Mouse (Mus musculus): ENCODE results near the gene Gabbr1. TPM values are rescaled to one million over a fixed set of nuclear protein-coding genes. Genes with fewer than 3 reads are reported as not detected.

Gene Gabbr1
- polyA plus RNA-seq, 1 experiment from 2014 or later, result 6.2 TPM

DNA sequence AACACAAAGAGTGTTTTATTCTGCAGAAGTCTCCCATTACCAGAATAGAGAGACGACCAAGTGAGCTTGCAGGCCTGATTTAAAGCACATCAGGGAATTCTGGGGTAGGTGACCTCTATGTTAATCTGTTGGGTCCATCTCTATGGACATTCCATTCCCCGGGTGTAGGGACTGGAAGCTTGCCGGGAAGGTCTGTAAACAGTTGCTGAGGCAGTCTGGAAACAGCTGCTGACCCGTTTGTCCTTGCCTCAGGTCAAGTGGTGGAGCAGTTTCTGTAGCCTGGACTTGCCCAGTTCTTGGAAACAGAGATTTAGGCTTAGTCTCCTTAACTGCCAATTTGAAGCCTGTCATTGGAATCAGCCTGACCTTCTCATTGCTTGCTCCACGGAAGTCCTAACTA lies 34.4 kb downstream of the Gabbr1 start:
- Histone ChIP-seq H3K36me3 (ENCODE audit: control insufficient read depth, insufficient read depth, low read length) (no peaks in the 10 kb centered on the region), H3K27me3 (replicated peaks; ENCODE audit: control insufficient read depth, insufficient read depth, low read length) (no peaks in the 10 kb centered on the region), H3K4me1 (ENCODE audit: control insufficient read depth, insufficient read depth, low read length) (no peaks in the 10 kb centered on the region), H3K27ac (ENCODE audit: low read length) (no peak overlapping the region), H3K4me2 (ENCODE audit: low read depth, low read length) (no peak overlapping the region), H3K9me3 (ENCODE audit: control insufficient read depth, low read length) (no peaks in the 10 kb centered on the region), H3K9ac (ENCODE audit: low read depth, low read length) (no peak overlapping the region), H3K4me3 (ENCODE audit: low read length) (no peak overlapping the region)
- no peak for ATAC-seq
- 11% methylated on average over 5 of the region's 5 CpGs for WGBS

DNA sequence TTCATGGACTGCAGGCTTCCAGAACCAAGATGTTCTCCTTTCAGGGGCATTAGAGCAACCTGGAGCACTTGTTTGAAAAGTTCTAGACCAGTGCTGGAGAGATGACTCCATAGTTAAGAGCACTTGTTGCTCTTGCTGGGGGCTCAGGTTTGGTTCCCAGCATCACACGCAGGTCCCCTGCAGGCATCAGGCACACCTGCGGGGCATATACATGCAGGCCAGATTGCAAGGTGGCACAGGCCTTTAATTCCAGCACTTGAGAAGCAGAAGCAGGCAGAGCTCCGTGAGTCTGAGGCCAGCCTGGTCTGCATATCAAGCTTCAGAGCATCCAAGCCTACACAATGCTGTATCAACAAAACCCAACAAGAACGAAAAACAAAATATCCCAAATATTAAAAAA lies 35.9 kb downstream of the Gabbr1 start:
- H3K4me3 ChIP-seq (ENCODE audit: low read length), result no peak overlapping the region
- no peak overlapping the region for H3K4me2 ChIP-seq (ENCODE audit: low read depth, low read length)
- H3K4me1 ChIP-seq (ENCODE audit: control insufficient read depth, insufficient read depth, low read length), result no peaks in the 10 kb centered on the region
- H3K27ac ChIP-seq (ENCODE audit: low read length), result no peak overlapping the region
- 86% methylated on average over 4 of the region's 4 CpGs for WGBS
- H3K9ac ChIP-seq (ENCODE audit: low read depth, low read length), result no peak overlapping the region
- ATAC-seq, result no peak
- no peaks in the 10 kb centered on the region for H3K9me3 ChIP-seq (ENCODE audit: control insufficient read depth, low read length)
- H3K36me3 ChIP-seq (ENCODE audit: control insufficient read depth, insufficient read depth, low read length), result no peaks in the 10 kb centered on the region
- no peaks in the 10 kb centered on the region for H3K27me3 ChIP-seq (replicated peaks; ENCODE audit: control insufficient read depth, insufficient read depth, low read length)

DNA sequence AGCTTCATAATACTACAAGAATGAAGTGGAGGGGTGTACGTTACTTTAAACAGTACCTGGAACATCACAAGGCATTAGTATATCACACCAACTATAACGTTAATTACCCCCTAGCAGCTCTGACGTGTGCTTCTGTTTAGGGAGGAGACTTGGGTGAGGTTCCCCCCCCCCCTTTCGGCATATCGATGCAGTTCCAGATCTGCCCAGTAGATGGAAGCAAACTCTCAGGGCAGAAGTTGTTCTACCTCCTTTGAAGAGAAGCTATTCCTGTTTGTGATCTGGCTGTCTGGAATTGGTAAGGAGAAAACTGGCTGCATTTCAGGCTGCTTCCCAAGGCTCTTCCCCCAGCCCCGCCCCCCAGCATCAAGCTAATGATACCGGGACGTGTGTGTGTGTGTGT lies 37.6 kb downstream of the Gabbr1 start:
- ATAC-seq, result peak; percentile 74
- 4% methylated on average over 8 of the region's 8 CpGs for WGBS
- no peaks in the 10 kb centered on the region for H3K4me1 ChIP-seq (ENCODE audit: control insufficient read depth, insufficient read depth, low read length)
- no peaks in the 10 kb centered on the region for H3K27me3 ChIP-seq (replicated peaks; ENCODE audit: control insufficient read depth, insufficient read depth, low read length)
- H3K9ac ChIP-seq (ENCODE audit: low read depth, low read length), result no peak overlapping the region
- no peak overlapping the region for H3K4me2 ChIP-seq (ENCODE audit: low read depth, low read length)
- H3K36me3 ChIP-seq (ENCODE audit: control insufficient read depth, insufficient read depth, low read length), result no peaks in the 10 kb centered on the region
- H3K4me3 ChIP-seq (ENCODE audit: low read length), result no peak overlapping the region
- no peaks in the 10 kb centered on the region for H3K9me3 ChIP-seq (ENCODE audit: control insufficient read depth, low read length)
- H3K27ac ChIP-seq (ENCODE audit: low read length), result no peak overlapping the region

DNA sequence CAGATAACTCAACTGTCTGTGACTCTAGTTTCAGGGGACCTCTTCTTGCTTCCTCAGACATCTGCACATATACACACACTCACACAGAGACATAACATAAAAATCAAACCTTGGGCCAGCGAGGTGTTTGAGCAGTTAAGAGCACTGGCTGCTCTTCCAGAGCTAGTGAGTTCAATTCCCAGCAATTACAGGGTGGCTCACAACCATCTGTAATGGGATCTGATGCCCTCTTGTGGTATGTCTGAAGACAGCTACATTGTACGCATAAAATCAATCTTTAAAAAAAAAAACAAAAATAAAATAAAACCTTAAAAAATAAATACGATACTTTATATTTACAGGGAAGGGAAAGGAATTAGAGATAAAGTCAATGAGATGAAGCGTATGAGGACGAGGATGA lies 38.9 kb downstream of the Gabbr1 start:
- H3K27me3 ChIP-seq (replicated peaks; ENCODE audit: control insufficient read depth, insufficient read depth, low read length), result no peaks in the 10 kb centered on the region
- H3K4me2 ChIP-seq (ENCODE audit: low read depth, low read length), result no peak overlapping the region
- no peak overlapping the region for H3K4me3 ChIP-seq (ENCODE audit: low read length)
- no peak for ATAC-seq
- no peaks in the 10 kb centered on the region for H3K4me1 ChIP-seq (ENCODE audit: control insufficient read depth, insufficient read depth, low read length)
- H3K9me3 ChIP-seq (ENCODE audit: control insufficient read depth, low read length), result no peaks in the 10 kb centered on the region
- H3K27ac ChIP-seq (ENCODE audit: low read length), result no peak overlapping the region
- 69% methylated on average over 5 of the region's 5 CpGs for WGBS
- H3K36me3 ChIP-seq (ENCODE audit: control insufficient read depth, insufficient read depth, low read length), result no peaks in the 10 kb centered on the region
- H3K9ac ChIP-seq (ENCODE audit: low read depth, low read length), result no peak overlapping the region

DNA sequence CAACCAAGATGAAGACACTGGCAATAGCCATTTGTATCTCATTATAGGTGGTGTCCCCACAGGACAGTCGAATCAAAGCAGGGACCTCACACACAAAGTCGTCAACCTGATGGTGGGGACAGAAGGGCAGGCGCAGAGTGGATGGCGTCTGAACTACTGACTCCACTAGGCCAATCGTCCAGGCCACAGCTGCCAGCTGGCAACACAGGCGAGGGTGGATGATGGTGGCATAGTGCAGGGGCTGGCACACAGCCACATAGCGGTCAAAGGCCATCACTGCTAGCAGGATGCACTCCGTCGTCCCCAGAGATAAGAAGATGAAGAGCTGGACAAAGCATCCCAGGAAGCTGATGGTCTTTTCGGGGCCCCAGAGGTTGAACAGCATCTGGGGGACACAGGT lies 39.8 kb downstream of the Gabbr1 start:
- 74% methylated on average over 10 of the region's 10 CpGs for WGBS
- Histone ChIP-seq H3K4me1 (ENCODE audit: control insufficient read depth, insufficient read depth, low read length) (no peaks in the 10 kb centered on the region), H3K4me3 (ENCODE audit: low read length) (no peak overlapping the region), H3K9me3 (ENCODE audit: control insufficient read depth, low read length) (no peaks in the 10 kb centered on the region), H3K27ac (ENCODE audit: low read length) (no peak overlapping the region), H3K36me3 (ENCODE audit: control insufficient read depth, insufficient read depth, low read length) (no peaks in the 10 kb centered on the region), H3K4me2 (ENCODE audit: low read depth, low read length) (no peak overlapping the region), H3K27me3 (replicated peaks; ENCODE audit: control insufficient read depth, insufficient read depth, low read length) (no peaks in the 10 kb centered on the region), H3K9ac (ENCODE audit: low read depth, low read length) (no peak overlapping the region)
- ATAC-seq, result no peak

DNA sequence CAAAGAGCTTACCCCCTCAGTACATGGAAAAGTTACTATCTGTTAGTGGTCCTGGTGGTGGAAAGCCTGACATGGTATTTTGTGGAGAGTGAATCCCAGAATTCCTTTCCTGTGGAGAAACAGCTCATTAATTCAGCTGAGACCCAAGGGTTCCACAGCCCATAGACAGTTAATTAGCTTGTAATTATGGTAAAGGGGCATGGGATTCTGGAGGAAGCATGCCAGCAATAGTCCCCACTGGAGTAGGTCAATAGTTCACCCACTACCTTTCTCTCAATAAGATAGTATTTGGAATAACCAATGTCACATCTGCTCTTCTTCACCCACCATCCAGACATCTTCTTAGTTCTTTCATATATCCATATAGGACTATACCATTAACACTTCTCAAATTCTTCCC lies 42.6 kb downstream of the Gabbr1 start, which contains the start of gene Olfr90:
Gene Olfr90, minus strand, starts transcription at position 101 of the 400 bp plus-strand sequence.
- H3K27me3 ChIP-seq (replicated peaks; ENCODE audit: control insufficient read depth, insufficient read depth, low read length), result no peaks in the 10 kb centered on the region
- no peaks in the 10 kb centered on the region for H3K9me3 ChIP-seq (ENCODE audit: control insufficient read depth, low read length)
- no peaks in the 10 kb centered on the region for H3K36me3 ChIP-seq (ENCODE audit: control insufficient read depth, insufficient read depth, low read length)
- ATAC-seq, result no peak
- H3K27ac ChIP-seq (ENCODE audit: low read length), result no peak within 1 kb of the TSS
- no peak within 1 kb of the TSS for H3K9ac ChIP-seq (ENCODE audit: low read depth, low read length)
- no peaks in the 10 kb centered on the region for H3K4me1 ChIP-seq (ENCODE audit: control insufficient read depth, insufficient read depth, low read length)
- no peak within 1 kb of the TSS for H3K4me2 ChIP-seq (ENCODE audit: low read depth, low read length)
- H3K4me3 ChIP-seq (ENCODE audit: low read length), result no peak within 1 kb of the TSS

DNA sequence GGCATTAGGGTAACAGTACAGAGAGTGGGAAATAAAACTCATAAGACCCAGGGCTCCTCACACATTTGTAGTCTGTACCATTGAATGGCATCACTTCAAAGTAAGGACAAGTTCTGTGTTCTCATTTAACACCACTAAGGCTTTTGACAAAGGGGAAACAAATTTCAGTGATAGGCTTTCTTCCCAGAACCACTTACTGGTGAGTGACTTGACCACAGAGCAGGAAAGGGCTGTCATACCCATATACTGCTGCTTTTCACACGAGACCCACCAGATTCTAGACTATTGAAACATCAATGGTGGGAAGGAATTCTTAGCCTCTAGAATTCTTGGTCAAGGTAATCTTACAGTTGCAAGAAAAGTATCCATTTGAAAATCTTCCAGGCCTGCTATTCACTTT lies 46.4 kb downstream of the Gabbr1 start:
- Histone ChIP-seq H3K9ac (ENCODE audit: low read depth, low read length) (no peak overlapping the region), H3K4me1 (ENCODE audit: control insufficient read depth, insufficient read depth, low read length) (no peaks in the 10 kb centered on the region), H3K36me3 (ENCODE audit: control insufficient read depth, insufficient read depth, low read length) (no peaks in the 10 kb centered on the region), H3K27ac (ENCODE audit: low read length) (no peak overlapping the region), H3K4me2 (ENCODE audit: low read depth, low read length) (no peak overlapping the region), H3K4me3 (ENCODE audit: low read length) (no peak overlapping the region), H3K9me3 (ENCODE audit: control insufficient read depth, low read length) (no peaks in the 10 kb centered on the region), H3K27me3 (replicated peaks; ENCODE audit: control insufficient read depth, insufficient read depth, low read length) (no peaks in the 10 kb centered on the region)
- no peak for ATAC-seq
- WGBS, result 72% methylated on average over 1 of the region's 1 CpGs

DNA sequence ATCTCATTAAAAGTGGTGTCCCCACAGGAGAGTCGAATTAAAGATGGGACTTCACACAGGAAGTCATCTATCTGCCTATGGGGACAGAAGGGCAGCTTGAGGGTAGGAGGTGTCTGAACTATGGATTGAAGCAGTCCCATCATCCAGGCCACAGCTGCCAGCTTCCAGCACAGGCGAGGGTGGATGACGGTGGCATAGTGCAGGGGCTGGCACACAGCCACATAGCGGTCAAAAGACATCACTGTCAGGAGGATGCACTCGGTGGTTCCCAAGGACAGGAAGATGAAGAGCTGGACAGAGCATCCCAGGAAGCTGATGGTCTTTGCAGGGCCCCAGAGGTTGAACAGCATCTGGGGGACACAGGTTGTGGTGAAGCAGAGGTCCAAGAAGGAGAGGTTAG lies 47.5 kb downstream of the Gabbr1 start:
- WGBS, result 76% methylated on average over 5 of the region's 5 CpGs
- no peak for ATAC-seq

GRCm38 (mm10) chr17:37098178-37098577 lies 52.4 kb downstream of the Gabbr1 start, which contains the start of gene Olfr91:
TSS of gene Olfr91 (minus strand) at chr17:37098278.
- Histone ChIP-seq H3K36me3 (ENCODE audit: control insufficient read depth, insufficient read depth, low read length) (no peaks in the 10 kb centered on the region), H3K9ac (ENCODE audit: low read depth, low read length) (no peak within 1 kb of the TSS), H3K4me1 (ENCODE audit: control insufficient read depth, insufficient read depth, low read length) (no peaks in the 10 kb centered on the region), H3K9me3 (ENCODE audit: control insufficient read depth, low read length) (no peaks in the 10 kb centered on the region), H3K4me3 (ENCODE audit: low read length) (no peak within 1 kb of the TSS), H3K4me2 (ENCODE audit: low read depth, low read length) (no peak within 1 kb of the TSS), H3K27me3 (replicated peaks; ENCODE audit: control insufficient read depth, insufficient read depth, low read length) (no peaks in the 10 kb centered on the region), H3K27ac (ENCODE audit: low read length) (no peak within 1 kb of the TSS)
- no peak for ATAC-seq
- WGBS, result 85% methylated on average over 1 of the region's 1 CpGs

More for the DNA sequence above, 47.5 kb downstream of the Gabbr1 start:
- Histone ChIP-seq H3K9me3 (ENCODE audit: control insufficient read depth, low read length) (no peaks in the 10 kb centered on the region), H3K27me3 (replicated peaks; ENCODE audit: control insufficient read depth, insufficient read depth, low read length) (no peaks in the 10 kb centered on the region), H3K36me3 (ENCODE audit: control insufficient read depth, insufficient read depth, low read length) (no peaks in the 10 kb centered on the region), H3K9ac (ENCODE audit: low read depth, low read length) (no peak overlapping the region), H3K4me2 (ENCODE audit: low read depth, low read length) (no peak overlapping the region), H3K4me3 (ENCODE audit: low read length) (no peak overlapping the region), H3K4me1 (ENCODE audit: control insufficient read depth, insufficient read depth, low read length) (no peaks in the 10 kb centered on the region), H3K27ac (ENCODE audit: low read length) (no peak overlapping the region)

DNA sequence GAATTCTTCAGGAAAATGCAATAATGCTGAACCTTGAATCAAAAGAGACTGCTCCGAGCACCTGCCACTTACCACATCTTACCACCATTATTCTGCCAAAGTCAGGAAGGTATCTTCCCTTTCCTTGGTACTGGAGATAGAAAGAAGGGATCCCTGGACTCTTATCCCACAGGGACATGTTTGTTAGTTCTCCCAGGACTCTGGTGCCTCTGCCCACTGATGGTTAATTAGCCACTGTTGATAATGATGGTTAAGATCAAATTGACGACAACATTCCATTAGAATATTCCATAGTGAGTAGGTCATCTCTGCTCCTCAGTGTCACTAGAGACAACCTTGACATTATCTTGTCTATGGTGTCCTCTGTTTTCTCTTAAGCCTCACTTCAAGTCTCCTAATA lies 74.2 kb downstream of the Gabbr1 start, which contains the start of gene Olfr92:
Gene Olfr92, minus strand, starts transcription at position 101 of the 400 bp plus-strand sequence.
- no peak within 1 kb of the TSS for H3K9ac ChIP-seq (ENCODE audit: low read depth, low read length)
- WGBS, result 89% methylated on average over 2 of the region's 2 CpGs
- ATAC-seq, result no peak

More for the DNA sequence above, 74.2 kb downstream of the Gabbr1 start, which contains the start of gene Olfr92:
- Histone ChIP-seq H3K27ac (ENCODE audit: low read length) (no peak within 1 kb of the TSS), H3K9me3 (ENCODE audit: control insufficient read depth, low read length) (no peaks in the 10 kb centered on the region), H3K4me1 (ENCODE audit: control insufficient read depth, insufficient read depth, low read length) (no peaks in the 10 kb centered on the region), H3K4me2 (ENCODE audit: low read depth, low read length) (no peak within 1 kb of the TSS), H3K36me3 (ENCODE audit: control insufficient read depth, insufficient read depth, low read length) (no peaks in the 10 kb centered on the region), H3K27me3 (replicated peaks; ENCODE audit: control insufficient read depth, insufficient read depth, low read length) (no peaks in the 10 kb centered on the region), H3K4me3 (ENCODE audit: low read length) (no peak within 1 kb of the TSS)
